In genomic region chr12:4358100-4358499, GRCm38 (mm10) we compare ENCODE assay signal across 18 mouse cellular contexts.
"Had no signal": no experiment of that assay in that cellular context is flagged by ENCODE, and none has a peak within 500 bp of the region (broad histone marks: within the 10 kb centered on the region; RNA-seq: fewer than 3 reads in every experiment).

No protein-coding gene starts in this region.

- H3K27ac ChIP-seq: macrophage; midbrain, embryonic 13.5 days; midbrain, embryonic 15.5 days; neural tube, embryonic 13.5 days; neural tube, embryonic 15.5 days; stomach, embryonic 15.5 days; stomach, postnatal 0 days had no signal

- H3K4me1 ChIP-seq: midbrain, embryonic 15.5 days; stomach, embryonic 15.5 days had no signal

- H3K9ac ChIP-seq: lung, embryonic 14.5 days; midbrain, embryonic 13.5 days; midbrain, embryonic 15.5 days; neural tube, embryonic 13.5 days; neural tube, embryonic 15.5 days; stomach, embryonic 15.5 days had no signal

- H3K36me3 ChIP-seq: midbrain, embryonic 13.5 days; neural tube, embryonic 15.5 days; stomach, embryonic 15.5 days had no signal

- H3K9me3 ChIP-seq: megakaryocyte, embryonic 14.5 days; midbrain, embryonic 13.5 days; midbrain, embryonic 15.5 days; neural tube, embryonic 13.5 days; neural tube, embryonic 15.5 days; stomach, embryonic 15.5 days had no signal

- H3K4me2 ChIP-seq: lung, embryonic 14.5 days; midbrain, embryonic 11.5 days; midbrain, embryonic 13.5 days; midbrain, embryonic 15.5 days; neural tube, embryonic 13.5 days; neural tube, embryonic 15.5 days; stomach, embryonic 15.5 days had no signal

- ATAC-seq: midbrain, embryonic 13.5 days; midbrain, embryonic 15.5 days had no signal

- DNase-seq: lung, adult 18-20 months; lung, embryonic 14.5 days; lung, postnatal 14 days; lung, postnatal 36 days; right cerebral cortex, postnatal 14 days; thymus, adult 2 months; thymus, postnatal 25 days; thymus, postnatal 4 days had no signal

- H3K4me3 ChIP-seq: megakaryocyte, embryonic 14.5 days; midbrain, embryonic 13.5 days; midbrain, embryonic 15.5 days; myocyte; neural tube, embryonic 13.5 days; neural tube, embryonic 15.5 days; stomach, embryonic 15.5 days had no signal

- H3K27me3 ChIP-seq: megakaryocyte, embryonic 14.5 days; midbrain, embryonic 13.5 days; midbrain, embryonic 15.5 days; neural tube, embryonic 13.5 days; neural tube, embryonic 15.5 days; stomach, embryonic 15.5 days had no signal
